Mouse (Mus musculus) CH12.LX (cell line): ENCODE measurements at regions not wholly inside any gene's neighbourhood (a gene's known extent, or its start where the extent isn't known, plus 50 kb on each side); places are given as distances from the start of the nearest gene placed in this dataset.
A peak's percentile ranks its signal among the peaks of the same experiment; 100 is the strongest.

ENCODE experiments used
- DNase-seq: peaks from one replicate; pipeline ENCODE4 v3.0.0-alpha.2; 2013; ENCODE audit errors: extremely low read depth
- H3K27ac ChIP-seq: 2 replicates; pipeline ENCODE4 v1.5.1; 2012; ENCODE audit warnings: low read depth, mild to moderate bottlenecking, control low read depth, moderate library complexity; ENCODE audit not compliant: insufficient read depth
- H3K27me3 ChIP-seq: replicated peaks from 2 replicates; pipeline ENCODE3; 2012; ENCODE audit warnings: inconsistent platforms
- H3K36me3 ChIP-seq, 2 experiments: replicated peaks in 1 of 2; 2 replicates each; pipeline versions ENCODE3 to v1.6.1; 2012; ENCODE audit warnings: inconsistent platforms in 1 of 2, low read length in 1 of 2, mild to moderate bottlenecking in 1 of 2, mixed read lengths in 1 of 2, moderate library complexity in 1 of 2; ENCODE audit not compliant: control insufficient read depth in 1 of 2, insufficient read depth in 1 of 2
- H3K4me1 ChIP-seq, 2 experiments: 2 replicates each; pipeline ENCODE4 v1.6.1; 2012; ENCODE audit warnings: inconsistent platforms in 1 of 2, moderate library complexity in 1 of 2; ENCODE audit not compliant: insufficient read depth in 2 of 2, control insufficient read depth in 1 of 2
- H3K4me2 ChIP-seq: 2 replicates; pipeline ENCODE4 v1.6.1; 2012; ENCODE audit warnings: low read depth, mild to moderate bottlenecking, control low read depth; ENCODE audit not compliant: poor library complexity, insufficient read depth, severe bottlenecking
- H3K4me3 ChIP-seq, 3 experiments: fragments of 150-350 bp in 1 of 3; sonication (generic) in 1 of 3; replicated peaks in 1 of 3; 2 replicates each; pipeline versions ENCODE3 to v1.5.1; 2011 to 2012; ENCODE audit warnings: low read depth in 2 of 3, low read length in 2 of 3, mild to moderate bottlenecking in 2 of 3, moderate library complexity in 2 of 3, control low read depth in 1 of 3, improper control_type of control experiment in 1 of 3, inconsistent platforms in 1 of 3, mixed read lengths in 1 of 3; ENCODE audit not compliant: poor library complexity in 1 of 3
- H3K79me2 ChIP-seq: replicated peaks from 2 replicates; pipeline ENCODE4 v1.6.1; 2012; ENCODE audit warnings: mild to moderate bottlenecking, moderate library complexity; ENCODE audit not compliant: control insufficient read depth, poor library complexity, insufficient read depth, severe bottlenecking; ENCODE audit errors: extremely low read depth
- H3K9ac ChIP-seq: 2 replicates; pipeline ENCODE4 v1.6.1; 2012; ENCODE audit warnings: low read depth, mild to moderate bottlenecking, control low read depth, moderate library complexity; ENCODE audit not compliant: insufficient read depth
- H3K9me3 ChIP-seq: replicated peaks from 2 replicates; pipeline ENCODE3; 2012; ENCODE audit warnings: low read length, inconsistent platforms, mixed read lengths
- CHD2 ChIP-seq: IDR thresholded peaks from 2 replicates; pipeline ENCODE4 v1.6.1; 2011; ENCODE audit warnings: low read length, improper control_type of control experiment
- CTCF ChIP-seq, 2 experiments: IDR thresholded peaks in 1 of 2; conservative IDR thresholded peaks in 1 of 2; 2 replicates each; pipeline ENCODE4 v1.5.1; 2011 to 2012; ENCODE audit warnings: low read depth in 2 of 2, low read length in 2 of 2, improper control_type of control experiment in 1 of 2, inconsistent platforms in 1 of 2, mild to moderate bottlenecking in 1 of 2, moderate library complexity in 1 of 2
- EP300 ChIP-seq: IDR thresholded peaks from 2 replicates; pipeline ENCODE4 v1.6.1; 2011; ENCODE audit warnings: low read length, improper control_type of control experiment
- GABPA ChIP-seq: IDR thresholded peaks from 2 replicates; pipeline ENCODE4 v1.6.1; 2012; ENCODE audit warnings: low read depth, low read length, improper control_type of control experiment, inconsistent platforms; ENCODE audit not compliant: insufficient replicate concordance
- JUN ChIP-seq: IDR thresholded peaks from 2 replicates; pipeline ENCODE4 v1.6.1; 2011; ENCODE audit warnings: low read depth, mild to moderate bottlenecking, low read length, improper control_type of control experiment, moderate library complexity; ENCODE audit not compliant: insufficient read depth
- JUND ChIP-seq: conservative IDR thresholded peaks from 2 replicates; pipeline ENCODE4 v1.6.1; 2011; ENCODE audit warnings: low read depth, low read length, improper control_type of control experiment
- MAZ ChIP-seq: IDR thresholded peaks from 2 replicates; pipeline ENCODE4 v1.6.1; 2012; ENCODE audit warnings: low read depth, mild to moderate bottlenecking, inconsistent platforms, low read length, improper control_type of control experiment, moderate library complexity
- MEF2A ChIP-seq: IDR thresholded peaks from 2 replicates; pipeline ENCODE4 v1.6.1; 2014; ENCODE audit warnings: low read depth, mild to moderate bottlenecking, inconsistent platforms, low read length, improper control_type of control experiment, borderline replicate concordance
- MYC ChIP-seq: IDR thresholded peaks from 2 replicates; pipeline ENCODE4 v1.6.1; 2011; ENCODE audit warnings: low read depth, mild to moderate bottlenecking, improper control_type of control experiment, low read length
- NRF1 ChIP-seq: IDR thresholded peaks from 2 replicates; pipeline ENCODE4 v1.6.1; 2014; ENCODE audit warnings: low read depth, mild to moderate bottlenecking, inconsistent platforms, low read length, improper control_type of control experiment, moderate library complexity
- POLR2A ChIP-seq: IDR thresholded peaks from 2 replicates; pipeline ENCODE4 v1.6.1; 2011; ENCODE audit warnings: low read depth, mild to moderate bottlenecking, improper control_type of control experiment, low read length
- POLR2AphosphoS2 ChIP-seq: IDR thresholded peaks from 2 replicates; pipeline ENCODE4 v1.6.1; 2011; ENCODE audit warnings: low read depth, low read length, improper control_type of control experiment
- RAD21 ChIP-seq: IDR thresholded peaks from 2 replicates; pipeline ENCODE4 v1.6.1; 2011; ENCODE audit warnings: low read depth, mild to moderate bottlenecking, low read length, improper control_type of control experiment, moderate library complexity
- SMC3 ChIP-seq: IDR thresholded peaks from 2 replicates; pipeline ENCODE4 v1.6.1; 2011; ENCODE audit warnings: low read depth, low read length, improper control_type of control experiment
- TBP ChIP-seq: conservative IDR thresholded peaks from 2 replicates; pipeline ENCODE4 v1.6.1; 2011; ENCODE audit warnings: low read depth, low read length, improper control_type of control experiment
- TCF12 ChIP-seq: IDR thresholded peaks from 2 replicates; pipeline ENCODE4 v1.6.1; 2014; ENCODE audit warnings: low read depth, mild to moderate bottlenecking, inconsistent platforms, low read length, improper control_type of control experiment
- UBTF ChIP-seq: IDR thresholded peaks from 2 replicates; pipeline ENCODE4 v1.6.1; 2012; ENCODE audit warnings: low read depth, mild to moderate bottlenecking, inconsistent platforms, low read length, improper control_type of control experiment, moderate library complexity
- ZC3H11A ChIP-seq: IDR thresholded peaks from 2 replicates; pipeline ENCODE4 v1.6.1; 2012; ENCODE audit warnings: low read depth, mild to moderate bottlenecking, inconsistent platforms, low read length, improper control_type of control experiment
- ZKSCAN1 ChIP-seq: IDR thresholded peaks from 2 replicates; pipeline ENCODE4 v1.6.1; 2012; ENCODE audit warnings: low read depth, inconsistent platforms, low read length, improper control_type of control experiment, borderline replicate concordance
- ZNF384 ChIP-seq: IDR thresholded peaks from 2 replicates; pipeline ENCODE4 v1.6.1; 2012; ENCODE audit warnings: low read depth, low read length, improper control_type of control experiment, inconsistent platforms
- dilution Hi-C: fragments of 300-500 bp; cut with MboI; formaldehyde crosslinking; loops from 2 replicates; pipeline ENCODE4 v1.14.3; 2020; ENCODE audit warnings: low sequenced_read_pairs; ENCODE audit not compliant: extremely low pct_unique_long_range_greater_than_20kb, extremely low pct_ligation_motif_present
- in situ Hi-C: fragments of 300-500 bp; cut with MboI; formaldehyde crosslinking; loops from 3 replicates; pipeline ENCODE4 v1.14.3; 2019; ENCODE audit warnings: low sequenced_read_pairs, low pct_ligation_motif_present, low pct_unique_long_range_greater_than_20kb, mixed read lengths

DNA sequence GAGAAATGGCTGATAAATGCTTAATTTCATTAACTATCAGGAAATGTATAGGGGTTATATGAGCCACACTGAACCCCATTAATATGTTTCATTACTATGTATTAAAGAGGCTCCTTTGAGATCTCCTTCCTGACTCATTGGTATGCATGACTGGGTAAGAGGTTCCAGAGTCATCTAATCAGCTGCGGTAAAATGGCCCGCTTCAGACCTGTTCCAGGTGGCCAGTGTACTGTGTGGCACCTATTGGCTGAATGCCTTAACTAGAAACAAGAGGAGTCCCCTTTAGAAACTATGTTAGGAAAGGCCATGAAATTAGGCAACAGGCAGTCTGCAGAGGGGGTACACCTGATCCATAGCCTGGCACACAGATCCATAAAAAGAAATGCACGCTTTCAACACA, 283.6 kb upstream of the Rgma start:
- Histone ChIP-seq H3K9ac (no peak overlapping the region), H3K36me3 (no peaks in the 10 kb centered on the region), H3K9me3 (no peaks in the 10 kb centered on the region), H3K4me1 (no peaks in the 10 kb centered on the region), H3K27ac (no peak overlapping the region), H3K79me2 (no peaks in the 10 kb centered on the region), H3K4me2 (no peak overlapping the region), H3K4me3 (no peak overlapping the region), H3K27me3 (no peaks in the 10 kb centered on the region)
- no peak for DNase-seq
- no peak for TF ChIP-seq NRF1
- TF ChIP-seq GABPA = no peak
- TF ChIP-seq MYC = no peak
- no peak for TF ChIP-seq EP300
- no peak for TF ChIP-seq MAZ
- TF ChIP-seq TBP = no peak
- no peak for TF ChIP-seq MEF2A
- no peak for TF ChIP-seq UBTF
- TF ChIP-seq ZKSCAN1 = no peak
- TF ChIP-seq SMC3 = no peak
- no peak for TF ChIP-seq ZC3H11A
- no peak for TF ChIP-seq POLR2AphosphoS2
- TF ChIP-seq CHD2 = no peak
- TF ChIP-seq POLR2A = no peak
- TF ChIP-seq TCF12 = no peak
- dilution Hi-C loops (no loop called here), in situ Hi-C loops (no loop called here)

DNA sequence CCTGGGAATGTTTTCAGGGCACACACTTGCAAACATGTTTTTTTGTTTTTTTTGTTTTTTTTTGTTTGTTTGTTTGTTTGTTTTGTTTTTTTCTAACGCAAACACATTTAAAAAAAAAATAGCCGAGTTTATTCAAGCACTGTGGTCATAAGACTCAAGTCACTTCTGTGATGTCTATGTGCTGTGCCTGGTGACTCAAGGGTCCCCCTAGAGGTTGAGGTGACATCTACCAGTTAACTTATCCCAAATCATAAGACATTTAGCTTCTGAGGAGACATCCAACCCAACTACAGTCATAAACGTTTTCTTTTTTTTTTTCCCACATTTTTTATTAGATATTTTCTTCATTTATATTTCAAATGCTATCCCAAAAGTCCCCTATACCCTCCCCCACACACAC, 281.2 kb upstream of the Rgma start:
- TF ChIP-seq SMC3 (peak; percentile 35), RAD21 (peak; percentile 53), ZNF384 (no peak), JUND (no peak), JUN (no peak), CTCF (conservative IDR thresholded peaks at IDR 0.05 in 1 of 2, IDR thresholded peaks at IDR 0.05 in 1 of 2; ENCODE audit: low read depth in 2 of 2, low read length in 2 of 2) (peak; percentile 48 to 55; a peak in 3 of 4 replicates)
- Histone ChIP-seq H3K36me3 (no peaks in the 10 kb centered on the region), H3K4me2 (no peak overlapping the region), H3K79me2 (no peaks in the 10 kb centered on the region), H3K27me3 (no peaks in the 10 kb centered on the region), H3K9me3 (no peaks in the 10 kb centered on the region), H3K27ac (no peak overlapping the region), H3K4me3 (no peak overlapping the region), H3K9ac (no peak overlapping the region), H3K4me1 (no peaks in the 10 kb centered on the region)
- dilution Hi-C loops (no loop called here), in situ Hi-C loops (no loop called here)
- peak; percentile 54 for DNase-seq
